Mouse (Mus musculus) gastrocnemius, adult 8-10 months (tissue): ENCODE measurements around the gene Lnx2. TPM values are rescaled to one million over a fixed set of nuclear protein-coding genes. Genes with fewer than 3 reads are reported as not detected.

ENCODE experiments used
- DNase-seq, 2 experiments: peaks; one replicate each; pipeline ENCODE4 v3.0.0; 2022; ENCODE audit warnings: low spot score in 2 of 2
- total RNA-seq, 4 experiments: library from RNA; stranded (reverse); gene quantifications; 2 replicates each; pipeline ENCODE4 v1.2.4; 2022

Gene Lnx2
- total RNA-seq, 4 experiments from 2014 or later, result 1.8 to 2.0 (median 1.9) TPM

GRCm38 (mm10) chr5:147052309-147052558, 24.2 kb downstream of the Lnx2 start:
- DNase-seq, result no peak

DNA sequence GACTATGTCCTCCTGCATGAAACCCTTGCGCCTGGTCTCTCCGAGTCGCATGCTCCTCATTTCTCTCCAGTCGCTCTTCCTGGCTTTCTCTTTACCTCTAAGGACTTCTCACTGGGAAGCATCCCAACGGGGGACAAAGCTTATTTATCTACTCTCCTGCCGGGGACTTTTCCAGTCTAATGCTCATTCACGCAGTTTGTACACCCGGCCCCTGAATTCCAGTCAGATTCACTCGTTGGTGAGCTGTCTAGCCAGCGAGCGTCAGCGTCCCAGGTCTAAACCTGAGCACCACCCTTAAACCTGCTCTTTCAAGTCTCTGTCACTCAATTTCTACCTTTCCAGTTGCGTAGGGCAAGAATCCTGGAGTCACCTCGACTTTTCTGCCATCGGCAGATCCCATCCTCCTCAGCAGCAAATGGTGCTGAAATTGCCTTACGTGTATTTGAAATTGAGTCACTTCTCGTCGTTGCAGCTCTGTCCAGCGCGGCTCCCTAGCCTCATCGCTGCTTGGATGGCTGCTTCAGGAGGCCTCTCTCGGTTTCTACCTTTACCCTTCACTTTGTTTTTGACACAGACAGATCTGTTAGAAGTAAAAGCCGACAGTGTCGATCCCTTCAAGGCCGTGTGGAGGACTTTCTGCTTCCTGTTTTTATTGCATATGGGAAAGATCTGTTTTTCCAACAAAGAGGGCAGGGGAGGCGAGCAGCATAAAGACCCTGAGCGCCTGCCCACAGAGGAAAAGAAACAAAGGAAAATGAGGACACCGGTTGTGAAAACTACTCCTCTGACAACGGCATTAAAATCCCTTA, 24.7 kb downstream of the Lnx2 start:
- DNase-seq, result no peak

DNA sequence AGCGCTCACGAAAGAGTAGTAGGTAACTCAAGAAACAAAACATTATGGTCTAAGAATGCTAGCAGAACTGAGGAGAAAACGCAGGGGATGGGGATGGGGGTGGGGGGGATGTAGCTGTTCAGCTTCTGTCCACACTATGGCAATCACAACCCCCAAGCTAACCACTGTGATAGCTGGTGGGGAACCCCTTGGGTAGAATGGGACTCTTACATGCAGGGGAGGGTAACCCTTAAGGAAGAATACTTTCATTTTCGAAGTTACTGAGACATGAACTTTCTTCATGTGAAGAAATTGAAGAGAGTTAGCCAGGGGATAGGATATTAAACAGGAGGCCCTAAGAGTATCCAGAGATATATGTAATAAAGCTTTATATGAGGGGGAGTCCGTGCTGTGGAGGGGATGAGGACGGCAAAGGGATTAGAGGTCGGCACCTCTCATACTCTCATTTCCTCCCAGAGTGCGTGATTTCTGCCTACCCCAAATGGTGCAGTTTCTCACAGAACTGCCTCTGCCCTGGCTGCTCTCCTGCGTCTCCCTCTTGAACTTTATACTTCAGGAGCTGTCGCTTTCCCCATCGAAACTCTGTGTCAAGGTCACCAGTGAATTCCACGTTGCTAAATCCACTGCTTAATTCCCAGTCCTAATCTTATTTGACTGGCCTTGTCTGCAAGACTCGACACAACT, 25.4 kb downstream of the Lnx2 start:
- DNase-seq, result no peak

- DNase-seq, result no peak
Measured at GRCm38 (mm10) chr5:147049544-147050209, 26.7 kb downstream of the Lnx2 start.

- no peak for DNase-seq
Measured at GRCm38 (mm10) chr5:147045929-147046328, 30.5 kb downstream of the Lnx2 start.

DNA sequence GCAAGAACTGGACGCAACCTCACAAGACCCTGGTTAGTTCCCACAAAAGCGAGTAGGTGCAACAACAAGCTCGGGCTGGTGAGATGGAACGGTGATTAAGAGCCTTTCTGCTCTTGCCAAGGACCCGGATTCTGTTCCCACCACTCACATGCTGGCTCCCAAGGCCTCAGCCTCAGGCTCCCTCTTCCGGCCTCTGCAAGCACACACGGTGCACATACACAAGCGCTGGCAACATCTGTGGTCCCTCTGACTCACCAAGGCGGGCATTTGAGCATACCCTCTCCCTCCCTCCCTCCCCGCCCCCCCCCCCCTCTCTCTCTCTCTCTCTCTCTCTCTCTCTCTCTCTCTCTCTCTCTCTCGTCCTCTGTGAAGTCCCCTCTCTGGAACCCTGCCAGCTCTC, 31.1 kb downstream of the Lnx2 start:
- DNase-seq, result no peak

- DNase-seq, result no peak
Measured at GRCm38 (mm10) chr5:147043240-147043844, 33.0 kb downstream of the Lnx2 start.

- DNase-seq, result no peak
Measured at GRCm38 (mm10) chr5:147041965-147042937, 34.1 kb downstream of the Lnx2 start.

GRCm38 (mm10) chr5:147039394-147039793, 37.0 kb downstream of the Lnx2 start:
- no peak for DNase-seq

- DNase-seq, result no peak
Measured at GRCm38 (mm10) chr5:147037601-147038000, 38.8 kb downstream of the Lnx2 start.

DNA sequence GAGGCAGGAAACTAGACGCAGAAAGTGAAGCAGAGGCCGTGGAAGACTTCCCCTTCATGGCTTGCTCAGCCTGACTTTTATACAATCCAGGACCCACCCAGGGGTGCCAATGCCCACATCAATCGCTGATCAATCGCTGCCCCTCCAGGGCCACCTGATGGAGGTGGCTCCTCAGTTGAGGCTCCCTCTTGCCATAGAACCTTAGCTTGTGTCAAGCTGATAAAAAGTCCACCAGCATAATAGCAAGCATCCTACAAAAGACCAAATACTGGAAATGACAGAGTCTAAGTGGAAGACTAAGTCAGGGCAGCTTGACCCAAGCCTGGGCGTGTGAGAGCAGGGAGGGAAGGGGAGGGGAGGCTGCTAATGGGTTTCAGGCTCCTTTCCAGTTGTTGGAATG, 39.7 kb downstream of the Lnx2 start:
- DNase-seq, result no peak

DNA sequence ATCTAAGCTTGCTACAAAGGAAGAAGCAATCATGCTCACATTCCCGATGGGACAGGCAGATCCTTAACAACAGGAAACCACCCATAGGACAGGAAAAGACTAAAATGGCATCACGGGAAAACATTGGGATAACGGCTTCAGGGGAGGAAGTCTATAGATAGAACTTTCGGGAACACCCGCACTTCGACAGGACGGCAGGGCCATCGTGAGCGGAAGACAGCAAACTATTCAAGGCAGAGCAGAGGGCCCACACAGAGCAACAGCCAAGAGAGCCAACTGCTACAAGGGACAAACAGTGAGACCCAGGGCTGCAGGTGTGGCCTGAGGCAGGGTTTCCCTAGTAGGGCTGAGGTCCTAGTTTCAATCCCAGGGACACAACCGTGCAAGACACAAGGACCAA, 40.4 kb downstream of the Lnx2 start:
- DNase-seq, result no peak

GRCm38 (mm10) chr5:147035301-147035700, 41.1 kb downstream of the Lnx2 start:
- DNase-seq, result no peak

- no peak for DNase-seq
Measured at GRCm38 (mm10) chr5:147034283-147034682, 42.1 kb downstream of the Lnx2 start.

DNA sequence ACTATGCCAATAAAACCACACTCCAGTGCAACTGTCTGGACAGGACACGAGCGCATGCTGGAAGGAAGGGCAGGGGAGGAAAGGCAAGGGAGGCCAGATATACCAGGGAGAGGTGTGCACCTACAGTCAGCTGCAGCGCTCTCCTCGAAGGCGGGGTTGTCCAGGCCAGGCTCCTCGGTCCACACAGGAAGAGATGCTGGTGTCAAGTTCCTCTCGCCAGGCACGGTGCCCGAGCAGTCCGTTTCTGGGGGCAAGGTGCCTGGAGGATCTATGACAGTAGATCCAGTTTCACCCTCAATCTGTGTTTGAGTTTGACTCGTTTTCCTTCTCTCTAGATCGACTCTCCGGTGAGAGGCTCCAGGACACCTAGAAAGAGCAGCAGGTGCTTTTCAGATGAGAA, 43.2 kb downstream of the Lnx2 start:
- peak in 1 of 2 experiments; percentile 55 for DNase-seq

DNA sequence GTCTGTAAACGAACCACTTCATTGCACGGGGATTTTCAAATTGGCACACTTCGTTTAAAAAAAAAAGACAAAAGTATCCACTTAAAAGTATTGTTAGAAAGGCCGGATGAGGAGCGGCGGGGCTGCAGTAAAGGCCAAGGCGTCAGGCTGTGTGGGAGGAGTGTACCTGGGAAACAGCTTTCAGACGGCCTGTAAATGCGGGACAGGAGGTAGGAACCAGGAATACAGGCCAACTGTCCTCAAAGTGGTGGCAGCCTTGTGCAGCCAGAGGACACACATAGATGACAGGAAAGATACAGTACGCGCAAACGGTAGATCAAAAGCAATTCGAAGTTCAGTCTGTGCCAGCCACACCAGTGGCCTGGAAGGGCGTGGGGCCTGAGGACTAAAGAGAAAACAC, 45.1 kb downstream of the Lnx2 start:
- no peak for DNase-seq

DNA sequence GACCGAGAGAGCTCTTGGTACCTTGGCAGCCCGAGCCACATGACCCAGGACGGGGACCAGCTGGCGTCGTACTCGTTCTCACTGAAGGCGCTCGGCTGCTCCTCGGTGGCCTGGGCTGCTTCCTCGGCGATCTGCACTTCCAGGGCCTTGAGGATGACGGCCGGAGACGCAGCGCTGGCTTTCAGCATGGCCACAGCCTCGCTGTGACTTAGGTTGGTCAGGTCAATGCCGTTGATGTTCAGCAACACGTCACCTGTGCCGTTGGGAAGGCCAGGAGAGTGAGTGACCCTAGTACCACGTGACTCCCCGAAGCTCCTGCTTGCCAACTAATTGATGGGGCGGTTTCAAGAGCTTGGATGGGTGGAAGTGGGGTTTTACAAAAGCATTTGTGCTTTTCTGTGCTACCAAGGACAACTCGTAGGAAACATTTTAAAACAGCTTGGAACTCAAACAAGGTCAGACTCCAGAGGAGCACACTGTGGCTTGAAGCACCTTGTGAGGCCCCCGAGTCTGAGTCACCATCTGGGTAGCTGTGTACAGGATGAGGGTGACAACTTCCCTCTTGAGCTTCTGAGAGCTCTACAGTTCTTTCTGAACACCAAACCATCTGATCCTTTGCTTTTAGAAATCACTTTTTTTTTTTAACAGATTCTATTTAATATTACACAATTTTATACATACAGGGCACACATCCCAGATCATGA, 51.9 kb downstream of the Lnx2 start:
- no peak for DNase-seq

DNA sequence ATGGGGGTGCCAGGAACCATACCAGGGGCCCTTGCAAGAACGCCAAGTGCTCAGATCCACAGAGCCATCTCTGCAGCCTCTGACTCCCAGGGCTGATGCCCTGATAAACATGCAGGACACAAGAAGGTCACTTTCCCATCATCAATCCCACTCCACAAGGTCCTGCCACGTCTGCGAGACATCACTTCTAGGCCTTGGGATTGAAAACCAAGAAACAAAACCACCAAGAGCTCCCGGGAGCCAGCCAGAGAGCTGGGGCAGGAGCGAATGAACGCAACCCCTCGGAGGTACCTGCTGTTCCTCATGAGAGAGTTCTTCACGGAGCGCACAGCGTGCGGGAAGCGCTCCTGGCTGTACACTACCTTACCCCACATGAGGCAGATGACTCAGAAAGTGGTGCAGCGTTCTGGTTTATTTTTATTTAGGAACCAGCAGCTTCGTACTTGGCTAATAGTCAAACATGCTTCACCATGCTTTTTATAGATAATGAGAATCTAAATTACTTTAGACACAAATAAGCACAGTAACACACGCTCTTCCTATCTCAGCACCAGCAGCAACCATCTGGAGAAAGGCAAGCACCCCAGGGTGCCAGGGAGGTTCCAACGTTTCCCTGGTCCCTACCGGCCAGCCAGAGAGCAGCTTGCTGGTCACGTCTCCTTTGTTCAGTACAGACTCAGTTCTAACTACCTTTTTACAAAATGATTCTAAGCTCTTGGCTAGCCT, 53.0 kb downstream of the Lnx2 start:
- DNase-seq, result no peak

DNA sequence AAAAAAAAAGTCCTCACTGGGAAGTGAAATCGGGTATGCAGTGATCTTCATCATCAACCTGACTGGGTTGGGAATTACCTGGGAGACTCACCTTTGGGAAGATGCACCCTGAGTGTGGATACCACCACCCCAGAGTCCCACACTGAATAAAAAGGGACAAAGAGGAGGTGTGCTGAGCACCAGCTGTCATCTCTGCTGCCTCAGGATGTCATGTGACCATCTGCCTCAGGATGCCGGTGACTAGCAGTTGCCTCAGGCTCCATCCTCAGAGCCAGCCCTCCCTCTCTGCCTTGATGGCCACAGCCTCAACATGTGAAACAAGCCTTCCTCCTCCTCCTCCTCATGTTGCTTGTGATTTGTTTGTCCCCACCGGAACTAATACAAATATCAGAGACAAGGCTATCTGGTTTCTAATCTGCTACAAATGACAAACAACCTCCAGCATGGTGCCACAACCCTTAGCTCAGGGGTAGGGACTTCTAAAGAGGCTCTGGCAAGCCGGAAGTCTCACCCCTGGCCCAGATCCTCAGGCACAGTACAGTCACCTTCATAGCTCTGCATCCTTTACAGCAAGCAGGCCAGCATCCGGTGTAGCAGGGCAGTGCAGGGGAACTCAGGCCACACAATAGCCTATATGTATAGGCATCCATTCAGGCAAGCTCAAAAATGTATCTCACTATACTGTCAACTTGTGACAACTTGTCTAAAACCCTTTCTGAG, 54.7 kb downstream of the Lnx2 start:
- DNase-seq, result no peak
